Mouse (Mus musculus) liver, embryonic 15.5 days (tissue): ENCODE results near the gene Capn7. TPM values are rescaled to one million over a fixed set of nuclear protein-coding genes. Genes with fewer than 3 reads are reported as not detected.

ENCODE experiments used
- ATAC-seq: fragments of 200-750 bp; cut with Nextera tagmentation; 2 replicates; pipeline ENCODE4 v1.8.0; 2017; ENCODE audit warnings: moderate number of reproducible peaks, mild to moderate bottlenecking, moderate library complexity; ENCODE audit not compliant: insufficient read depth
- H3K27ac ChIP-seq: fragments of 300-500 bp; sonication (generic); replicated peaks from 2 replicates; pipeline ENCODE4 v1.5.1; 2015; ENCODE audit warnings: mild to moderate bottlenecking, inconsistent platforms
- H3K27me3 ChIP-seq: fragments of 300-500 bp; sonication (generic); 2 replicates; pipeline ENCODE4 v1.6.1; 2015; ENCODE audit warnings: mild to moderate bottlenecking, inconsistent platforms
- H3K36me3 ChIP-seq: fragments of 300-500 bp; sonication (generic); replicated peaks from 2 replicates; pipeline ENCODE4 v1.6.1; 2015; ENCODE audit warnings: moderate library complexity, mild to moderate bottlenecking, inconsistent platforms
- H3K4me1 ChIP-seq: fragments of 300-500 bp; sonication (generic); replicated peaks from 2 replicates; pipeline ENCODE4 v1.6.1; 2015; ENCODE audit warnings: inconsistent platforms
- H3K4me2 ChIP-seq: fragments of 300-500 bp; sonication (generic); 2 replicates; pipeline ENCODE4 v1.6.1; 2015; ENCODE audit warnings: moderate library complexity, mild to moderate bottlenecking, inconsistent platforms
- H3K4me3 ChIP-seq: fragments of 300-500 bp; sonication (generic); replicated peaks from 2 replicates; pipeline ENCODE4 v1.5.1; 2015; ENCODE audit warnings: mild to moderate bottlenecking, inconsistent platforms
- H3K9ac ChIP-seq: fragments of 300-500 bp; sonication (generic); 2 replicates; pipeline ENCODE4 v1.6.1; 2015; ENCODE audit warnings: moderate library complexity, mild to moderate bottlenecking, inconsistent platforms
- H3K9me3 ChIP-seq: fragments of 300-500 bp; sonication (generic); replicated peaks from 2 replicates; pipeline ENCODE4 v1.6.1; 2016; ENCODE audit warnings: inconsistent platforms
- WGBS: fragments of 180-500 bp; shearing (Covaris S2); methylation state at CpG from one replicate; pipeline ENCODE4 v1.1.7; 2015; ENCODE audit warnings: mixed read lengths; ENCODE audit not compliant: insufficient replicate concordance; 5-methylcytosine and 5-hydroxymethylcytosine counted together
- polyA plus RNA-seq: library from polyadenylated mRNA; unstranded; fragments of >200 nt; fragmentation: Nextera tagmentation; extraction: Ambion mirVana; gene quantifications from 2 replicates; pipeline ENCODE4 v1.2.1, GENCODE M21; 2015

The Capn7 gene
- polyA plus RNA-seq, 1 experiment from 2014 or later = 16.8 TPM

DNA sequence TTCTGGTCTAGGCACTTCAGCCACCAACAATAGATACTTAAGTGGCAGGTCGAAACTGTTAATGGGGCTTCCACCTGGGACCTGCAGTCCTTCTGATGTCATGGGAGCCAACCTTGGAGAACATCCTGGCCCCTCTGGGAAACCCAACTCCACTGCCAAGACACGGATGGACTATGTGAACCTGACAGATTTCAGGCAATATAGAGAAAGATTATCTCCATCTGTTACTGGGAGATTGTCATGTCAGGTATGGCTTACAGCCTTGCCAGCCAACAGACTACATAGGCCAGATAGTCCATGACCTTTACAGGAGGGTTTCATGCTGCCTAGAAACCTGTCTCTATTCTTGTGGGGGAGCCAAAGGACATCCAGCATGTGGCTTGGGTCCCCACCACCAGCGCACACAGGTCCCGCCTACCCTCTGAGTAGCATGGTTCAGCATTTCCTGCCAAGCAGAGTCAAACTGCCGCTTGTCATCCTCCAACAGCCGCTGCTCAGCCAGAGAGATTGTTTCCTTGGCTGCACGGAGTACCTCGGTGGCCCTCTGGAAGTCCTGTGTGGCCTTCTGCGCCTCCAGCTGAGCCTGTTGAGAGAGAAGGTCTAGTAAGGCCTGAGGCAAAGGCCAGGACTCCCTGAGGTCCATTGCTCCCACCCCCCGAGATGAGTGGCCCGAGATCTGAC lies 51.0 kb downstream of the Capn7 start:
- Histone ChIP-seq H3K9me3 (no peaks in the 10 kb centered on the region), H3K27me3 (no peaks in the 10 kb centered on the region), H3K36me3 (peaks cover 11% of the 10 kb centered on the region; the same call in 1 of the 2 replicates), H3K27ac (0 out of 2 replicates have a peak overlapping the region, but pooled peaks have one; percentile 19), H3K9ac (no peak overlapping the region), H3K4me2 (no peak overlapping the region), H3K4me3 (no peak overlapping the region), H3K4me1 (peaks cover 23% of the 10 kb centered on the region)
- no peak for ATAC-seq
- 36% methylated on average over 11 of the region's 11 CpGs for WGBS

GRCm38 (mm10) chr14:31388086-31388872 lies 51.8 kb downstream of the Capn7 start:
- H3K27ac ChIP-seq = no peak overlapping the region
- no peak overlapping the region for H3K9ac ChIP-seq
- no peaks in the 10 kb centered on the region for H3K9me3 ChIP-seq
- H3K4me2 ChIP-seq = no peak overlapping the region
- H3K4me3 ChIP-seq = no peak overlapping the region
- ATAC-seq = no peak
- H3K4me1 ChIP-seq = peaks cover 31% of the 10 kb centered on the region
- WGBS = 65% methylated on average over 13 of the region's 13 CpGs
- peaks cover 11% of the 10 kb centered on the region; the same call in 1 of the 2 replicates for H3K36me3 ChIP-seq
- no peaks in the 10 kb centered on the region; the same call in 1 of the 2 replicates for H3K27me3 ChIP-seq

DNA sequence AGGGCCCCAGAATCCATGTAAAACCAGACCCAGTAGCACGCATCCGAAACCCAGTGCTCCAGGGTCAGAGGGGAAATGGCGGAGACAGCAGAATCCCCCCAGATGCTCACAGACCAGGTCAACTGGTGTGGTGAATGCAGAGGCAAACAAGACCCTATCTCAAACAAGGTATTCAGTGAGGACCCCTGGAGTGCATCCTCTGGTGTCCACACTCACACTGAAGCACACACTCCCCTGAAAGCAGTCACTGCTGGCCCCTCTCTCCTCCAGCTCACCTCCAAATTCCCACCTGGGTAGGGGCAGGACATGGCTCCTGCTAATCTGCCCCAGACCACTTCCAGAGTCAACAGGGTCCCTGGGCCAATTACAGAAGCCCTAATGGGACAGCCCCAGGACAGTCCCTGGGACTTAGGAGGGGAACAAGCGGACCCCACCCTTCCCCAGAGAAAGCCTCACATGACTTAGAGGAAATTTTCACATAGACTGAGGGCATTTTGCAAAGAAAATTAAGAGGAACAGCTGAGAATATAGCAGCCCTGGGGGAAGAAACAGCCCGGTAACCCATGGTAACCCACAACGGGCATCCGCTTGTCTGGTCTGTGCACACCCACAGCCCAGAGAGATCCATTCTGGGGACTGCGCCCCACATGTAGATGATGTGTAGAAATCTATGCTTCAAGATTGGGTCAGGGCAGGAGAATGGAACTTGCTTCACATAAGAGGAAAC lies 53.1 kb downstream of the Capn7 start:
- Histone ChIP-seq H3K27ac (0 out of 2 replicates have a peak overlapping the region, but pooled peaks have one; percentile 41), H3K27me3 (no peaks in the 10 kb centered on the region; the same call in 1 of the 2 replicates), H3K4me3 (no peak overlapping the region), H3K4me2 (no peak overlapping the region), H3K9me3 (no peaks in the 10 kb centered on the region), H3K4me1 (peaks cover 33% of the 10 kb centered on the region), H3K9ac (no peak overlapping the region), H3K36me3 (peaks cover 10% of the 10 kb centered on the region; the same call in 1 of the 2 replicates)
- no peak for ATAC-seq
- 78% methylated on average over 8 of the region's 8 CpGs for WGBS

DNA sequence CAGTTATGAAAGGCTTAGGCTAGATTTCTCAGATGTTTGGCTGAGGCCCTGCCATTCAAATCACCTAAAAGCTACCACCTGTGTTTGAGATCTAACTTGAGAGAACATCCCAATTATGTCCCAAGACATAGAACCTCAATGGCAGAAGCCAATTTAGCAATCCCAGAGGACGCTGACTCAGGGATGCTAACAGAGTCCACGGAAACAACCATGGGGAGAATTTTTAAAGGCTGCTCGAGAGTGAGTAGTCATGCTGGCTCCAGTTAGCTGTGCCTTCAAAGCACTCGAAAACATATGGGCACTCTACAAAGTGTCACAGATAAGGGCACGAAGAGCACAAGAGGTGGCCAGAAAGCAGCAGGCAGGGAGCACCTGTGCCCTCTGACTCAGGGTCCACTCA lies 55.9 kb downstream of the Capn7 start:
- no peak overlapping the region for H3K4me3 ChIP-seq
- no peaks in the 10 kb centered on the region; the same call in 1 of the 2 replicates for H3K27me3 ChIP-seq
- peaks cover 16% of the 10 kb centered on the region for H3K36me3 ChIP-seq
- H3K9me3 ChIP-seq = 0 out of 2 replicates have a peak, but pooled peaks cover 5% of the 10 kb centered on the region
- H3K4me1 ChIP-seq = peaks cover 24% of the 10 kb centered on the region
- ATAC-seq = no peak
- H3K9ac ChIP-seq = no peak overlapping the region
- H3K27ac ChIP-seq = peak overlapping the region; percentile 39; the same call in 1 of the 2 replicates
- 49% methylated on average over 5 of the region's 5 CpGs for WGBS
- no peak overlapping the region for H3K4me2 ChIP-seq

DNA sequence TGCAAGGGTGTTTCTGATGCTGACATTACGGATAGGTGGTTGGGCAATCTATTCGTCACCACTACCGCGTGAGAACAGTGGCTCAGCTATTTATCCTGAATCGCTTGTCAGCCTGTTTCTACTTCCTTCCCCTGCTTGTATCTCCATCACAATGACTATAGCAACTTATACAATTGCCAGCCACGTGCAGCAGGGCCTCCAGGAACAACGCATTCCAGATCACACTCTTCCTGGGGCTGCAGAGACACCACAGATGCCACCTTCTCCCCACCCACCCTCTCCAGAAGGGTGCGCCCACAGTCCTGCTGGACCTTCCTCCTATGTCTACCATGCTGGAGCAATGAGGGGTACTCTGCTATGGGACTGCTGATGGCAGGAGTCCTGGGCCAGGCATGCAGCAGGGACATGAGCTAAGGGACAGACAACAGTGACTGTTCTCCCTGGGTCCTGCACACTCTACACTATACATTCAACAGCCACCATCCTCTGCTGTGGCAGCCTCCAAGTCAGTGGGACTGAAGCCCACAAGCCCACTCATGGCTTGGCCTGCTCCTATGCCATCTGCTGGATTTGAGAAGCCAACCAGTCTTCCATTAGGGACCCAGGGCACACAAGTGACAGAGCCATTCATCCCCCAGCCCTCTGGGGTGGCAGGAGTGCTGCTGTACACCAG lies 56.6 kb downstream of the Capn7 start:
- Histone ChIP-seq H3K4me2 (no peak overlapping the region), H3K4me1 (peaks cover 28% of the 10 kb centered on the region), H3K27me3 (no peaks in the 10 kb centered on the region; the same call in 1 of the 2 replicates), H3K9me3 (0 out of 2 replicates have a peak, but pooled peaks cover 5% of the 10 kb centered on the region), H3K27ac (peak overlapping the region; percentile 41; the same call in 1 of the 2 replicates), H3K9ac (no peak overlapping the region), H3K4me3 (no peak overlapping the region), H3K36me3 (peaks cover 12% of the 10 kb centered on the region)
- 29% methylated on average over 8 of the region's 8 CpGs for WGBS
- peak; percentile 7; the same call in 1 of the 2 replicates for ATAC-seq

DNA sequence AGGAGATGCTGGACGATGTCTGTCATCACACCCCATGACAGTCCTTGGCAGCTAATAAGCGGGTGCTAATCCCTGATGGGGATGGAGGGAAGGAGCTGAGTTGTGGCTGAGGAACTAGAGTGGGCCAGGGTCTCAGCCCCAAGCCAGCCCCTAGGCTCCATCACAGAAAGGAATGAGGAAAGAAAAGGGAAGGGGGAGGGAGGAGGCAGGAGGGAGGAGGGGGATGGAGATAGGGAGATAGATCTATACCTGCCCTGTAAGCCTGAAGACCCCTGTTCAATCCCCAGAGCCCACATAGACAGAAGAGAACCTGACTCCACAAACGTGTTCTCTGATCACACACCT lies 57.1 kb downstream of the Capn7 start:
- WGBS = 63% methylated on average over 3 of the region's 3 CpGs
- 0 out of 2 replicates have a peak overlapping the region, but pooled peaks have one; percentile 41 for H3K27ac ChIP-seq

GRCm38 (mm10) chr14:31393936-31394630 lies 57.6 kb downstream of the Capn7 start:
- no peak for ATAC-seq
- H3K36me3 ChIP-seq = peaks cover 12% of the 10 kb centered on the region
- no peak overlapping the region for H3K27ac ChIP-seq
- H3K4me1 ChIP-seq = peaks cover 37% of the 10 kb centered on the region
- H3K9me3 ChIP-seq = 0 out of 2 replicates have a peak, but pooled peaks cover 5% of the 10 kb centered on the region
- H3K4me3 ChIP-seq = no peak overlapping the region
- no peaks in the 10 kb centered on the region; the same call in 1 of the 2 replicates for H3K27me3 ChIP-seq
- H3K4me2 ChIP-seq = no peak overlapping the region
- WGBS = 76% methylated on average over 7 of the region's 7 CpGs
- no peak overlapping the region for H3K9ac ChIP-seq

More for the DNA sequence above, 57.1 kb downstream of the Capn7 start:
- Histone ChIP-seq H3K4me3 (no peak overlapping the region), H3K36me3 (peaks cover 12% of the 10 kb centered on the region), H3K4me2 (no peak overlapping the region), H3K9me3 (0 out of 2 replicates have a peak, but pooled peaks cover 5% of the 10 kb centered on the region), H3K4me1 (peaks cover 33% of the 10 kb centered on the region), H3K9ac (no peak overlapping the region), H3K27me3 (no peaks in the 10 kb centered on the region; the same call in 1 of the 2 replicates)
- no peak for ATAC-seq

GRCm38 (mm10) chr14:31394822-31395532 lies 58.5 kb downstream of the Capn7 start:
- peaks cover 32% of the 10 kb centered on the region for H3K4me1 ChIP-seq
- no peaks in the 10 kb centered on the region; the same call in 1 of the 2 replicates for H3K27me3 ChIP-seq
- ATAC-seq = no peak
- 79% methylated on average over 9 of the region's 9 CpGs for WGBS
- H3K9me3 ChIP-seq = 0 out of 2 replicates have a peak, but pooled peaks cover 5% of the 10 kb centered on the region
- no peak overlapping the region for H3K4me2 ChIP-seq
- no peak overlapping the region for H3K9ac ChIP-seq
- no peak overlapping the region for H3K27ac ChIP-seq
- peaks cover 12% of the 10 kb centered on the region for H3K36me3 ChIP-seq
- H3K4me3 ChIP-seq = no peak overlapping the region

DNA sequence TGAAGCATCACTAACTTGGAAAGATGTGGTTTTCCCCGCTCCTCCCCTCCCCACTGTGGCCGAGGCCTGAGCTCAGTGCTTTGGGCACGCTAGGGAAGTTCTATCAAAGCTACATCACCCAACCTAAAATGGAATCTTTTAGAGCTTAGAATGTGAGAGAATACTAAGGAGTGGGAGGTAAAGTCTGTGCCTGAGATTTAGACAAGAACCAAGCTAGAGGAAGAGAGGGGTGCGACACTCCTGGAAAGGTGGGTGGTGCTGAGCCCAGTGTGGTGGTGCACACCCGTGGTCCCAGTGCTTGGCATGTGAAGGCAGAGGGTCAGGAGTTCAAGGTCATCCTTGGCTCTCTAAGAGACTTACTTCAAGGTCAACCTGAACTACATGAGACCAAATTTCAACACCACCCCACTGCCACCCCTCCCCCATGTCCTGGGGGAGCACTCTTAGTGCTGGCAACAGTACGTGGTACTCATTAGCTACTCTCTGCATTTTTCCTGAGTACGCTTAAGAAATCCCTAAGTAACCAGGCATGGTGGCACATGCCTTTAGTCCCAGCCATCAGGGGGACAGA lies 59.3 kb downstream of the Capn7 start:
- Histone ChIP-seq H3K9me3 (0 out of 2 replicates have a peak, but pooled peaks cover 5% of the 10 kb centered on the region), H3K27ac (no peak overlapping the region), H3K27me3 (no peaks in the 10 kb centered on the region; the same call in 1 of the 2 replicates), H3K9ac (no peak overlapping the region), H3K36me3 (peaks cover 12% of the 10 kb centered on the region), H3K4me2 (no peak overlapping the region), H3K4me1 (peaks cover 36% of the 10 kb centered on the region), H3K4me3 (no peak overlapping the region)
- ATAC-seq = no peak
- 78% methylated on average over 7 of the region's 7 CpGs for WGBS
